Mouse (Mus musculus) gastrocnemius, adult 8-10 months (tissue): ENCODE results near the gene Ddx50. TPM values are rescaled to one million over a fixed set of nuclear protein-coding genes. Genes with fewer than 3 reads are reported as not detected.
"Not testable (repeated sequence)": the region's sequence is repeated elsewhere in the genome, so short reads cannot be mapped to it uniquely, and the experiment has no call there.

Experiments used
- DNase-seq, 2 experiments: peaks; one replicate each; pipeline ENCODE4 v3.0.0; 2022; ENCODE audit warnings: low spot score in 2 of 2
- microRNA-seq: library from miRNA; unstranded; fragments of <30 nt; microRNA quantifications from one replicate; pipeline ENCODE4 v1.2.0, GENCODE M21; 2022
- total RNA-seq, 4 experiments: library from RNA; stranded (reverse); gene quantifications; 2 replicates each; pipeline ENCODE4 v1.2.4; 2022

The Ddx50 gene
- total RNA-seq, 4 experiments from 2014 or later = 40.1 to 51.0 (median 49.8) TPM

DNA sequence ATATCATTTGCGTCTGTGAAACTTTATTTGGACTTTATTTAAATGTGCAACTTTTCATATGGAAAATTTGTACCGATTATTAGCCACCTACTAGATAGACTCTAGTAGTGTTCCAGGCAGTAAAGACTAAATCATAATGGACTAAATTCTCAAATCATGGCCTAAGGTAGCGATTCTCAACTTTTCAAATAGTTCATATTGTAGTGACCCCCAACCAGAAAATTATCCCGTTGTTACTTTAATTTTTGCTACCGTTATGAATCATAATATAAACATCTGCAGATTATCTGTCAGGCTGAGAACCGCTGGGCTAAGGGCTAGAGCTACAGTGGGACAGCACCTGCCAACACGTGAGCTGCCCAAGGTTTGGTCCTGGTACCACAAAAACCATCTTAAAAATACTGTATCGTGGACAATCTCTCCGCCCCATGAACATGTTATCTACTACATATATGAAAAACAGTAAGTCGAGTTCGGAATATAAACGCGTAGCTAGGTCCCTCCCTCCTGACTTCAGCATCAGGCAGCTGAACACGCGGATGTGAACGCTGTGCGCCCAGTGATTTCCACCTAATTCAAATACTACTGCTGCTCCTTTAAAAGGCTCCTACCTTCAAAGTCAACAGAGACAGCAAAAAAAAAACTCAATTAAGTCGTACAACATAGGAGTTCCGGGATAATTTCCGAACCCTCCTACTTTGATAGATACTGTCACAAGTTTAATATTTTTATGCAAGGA is 49.8 kb downstream of the Ddx50 start:
- no peak for DNase-seq

DNA sequence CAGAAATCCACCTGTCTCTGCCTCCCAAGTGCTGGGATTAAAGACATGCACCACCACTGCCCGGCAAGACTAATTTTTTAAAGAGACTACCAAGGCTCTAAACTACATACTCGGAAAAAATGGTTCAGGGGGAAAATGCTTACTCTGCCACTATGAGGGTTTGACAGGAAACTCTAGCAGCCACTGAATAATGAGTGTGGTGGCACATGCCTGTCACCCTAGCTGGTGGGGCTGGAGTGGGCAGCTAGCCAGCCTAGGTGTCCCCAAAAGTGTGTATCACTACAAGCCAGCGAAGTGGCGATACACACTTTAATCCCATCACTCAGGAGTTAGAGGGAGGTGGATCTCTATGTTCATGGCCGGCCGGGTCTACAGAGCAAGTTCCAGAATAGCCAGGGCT is 51.0 kb downstream of the Ddx50 start:
- DNase-seq = no peak

DNA sequence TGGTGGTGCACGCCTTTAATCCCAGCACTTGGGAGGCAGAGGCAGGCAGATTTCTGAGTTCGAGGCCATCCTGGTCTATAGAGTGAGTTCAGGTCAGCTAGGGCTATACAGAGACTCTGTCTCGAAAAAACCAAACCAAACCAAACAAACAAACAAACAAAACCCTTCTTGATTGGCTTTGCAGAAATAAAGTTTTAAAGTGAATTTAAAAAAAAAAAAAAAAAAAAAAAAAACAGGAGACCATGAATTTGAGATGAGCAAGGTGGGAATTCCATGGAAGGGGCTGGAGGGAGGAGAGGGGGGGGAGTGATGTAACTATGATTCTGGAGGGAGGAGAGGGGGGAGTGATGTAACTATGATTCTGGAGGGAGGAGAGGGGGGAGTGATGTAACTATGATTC is 51.7 kb downstream of the Ddx50 start:
- not testable (repeated sequence) for DNase-seq

DNA sequence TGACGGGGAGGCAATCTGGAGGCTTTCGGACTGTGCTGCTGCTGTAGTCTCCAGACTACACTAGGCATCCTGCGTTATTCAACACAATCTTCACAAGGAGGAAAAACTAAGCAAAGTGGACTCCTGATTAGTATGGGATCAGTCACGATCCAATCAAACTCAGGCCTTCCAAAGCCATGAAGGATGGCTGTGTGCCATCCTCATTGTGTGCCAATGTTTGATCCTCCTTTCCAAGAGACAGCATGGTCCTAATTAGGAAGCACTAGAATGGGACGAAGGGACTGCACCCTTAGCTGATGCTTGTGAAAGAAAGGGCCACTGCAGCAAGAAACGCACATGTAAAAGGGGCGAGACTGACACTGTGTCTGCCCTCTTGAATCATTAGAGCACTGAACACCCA is 58.5 kb downstream of the Ddx50 start:
- DNase-seq = no peak

DNA sequence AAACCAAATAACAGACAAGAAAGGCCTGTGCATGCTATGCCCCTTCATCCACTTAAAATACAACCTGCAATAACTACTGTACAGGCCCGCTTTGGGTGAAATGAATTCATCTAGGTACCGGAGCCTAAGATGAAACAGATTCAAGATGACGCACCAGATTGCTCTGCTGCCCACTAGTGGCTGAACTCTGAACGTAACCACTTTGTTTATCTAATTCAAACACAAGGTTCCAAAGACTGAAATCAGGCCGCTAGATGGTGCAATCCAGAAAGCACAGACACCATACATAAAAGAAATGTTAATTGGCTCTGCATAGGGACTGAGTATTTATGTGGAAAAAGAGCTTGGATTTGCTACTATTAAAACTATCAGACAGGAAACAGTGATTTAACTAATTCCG is 60.8 kb downstream of the Ddx50 start:
- peak; percentile 69 to 81 for DNase-seq

DNA sequence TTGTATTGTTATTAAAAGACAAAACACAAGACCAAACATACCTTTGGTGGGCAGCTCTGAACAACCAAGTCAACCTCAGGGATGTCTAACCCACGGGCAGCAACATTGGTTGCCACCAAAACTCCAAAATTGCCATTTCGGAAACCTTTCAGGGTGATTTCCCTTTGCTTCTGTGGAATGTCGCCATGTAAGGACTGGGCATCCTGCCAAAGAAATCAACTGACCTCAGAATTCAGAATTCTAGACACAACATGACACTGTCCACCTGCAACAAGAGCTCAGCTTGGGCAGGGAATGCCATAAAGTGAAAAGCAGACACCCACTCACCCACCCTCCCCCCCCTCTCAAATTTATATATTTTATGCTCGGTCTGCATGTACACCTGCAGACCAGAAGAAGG is 62.4 kb downstream of the Ddx50 start:
- DNase-seq = no peak

DNA sequence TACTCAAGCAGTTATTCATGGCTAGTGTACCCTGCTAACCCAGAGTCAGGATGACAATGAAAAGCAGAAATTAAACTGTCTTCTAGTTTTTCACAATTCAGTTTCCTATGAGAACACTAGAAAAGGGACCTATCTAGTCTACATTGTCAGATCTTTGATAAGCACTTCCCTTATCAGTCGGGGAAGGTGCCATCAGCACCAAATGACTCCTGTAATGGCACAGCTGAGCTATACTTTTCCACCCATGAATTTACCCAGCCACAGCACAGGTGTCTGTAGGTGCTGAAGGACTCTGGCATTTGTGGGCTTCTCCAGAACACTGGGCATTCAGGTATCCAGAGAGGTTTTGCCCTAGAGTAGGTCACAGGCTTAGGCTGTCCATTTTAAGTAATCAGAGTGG is 67.8 kb downstream of the Ddx50 start:
- no peak for DNase-seq

DNA sequence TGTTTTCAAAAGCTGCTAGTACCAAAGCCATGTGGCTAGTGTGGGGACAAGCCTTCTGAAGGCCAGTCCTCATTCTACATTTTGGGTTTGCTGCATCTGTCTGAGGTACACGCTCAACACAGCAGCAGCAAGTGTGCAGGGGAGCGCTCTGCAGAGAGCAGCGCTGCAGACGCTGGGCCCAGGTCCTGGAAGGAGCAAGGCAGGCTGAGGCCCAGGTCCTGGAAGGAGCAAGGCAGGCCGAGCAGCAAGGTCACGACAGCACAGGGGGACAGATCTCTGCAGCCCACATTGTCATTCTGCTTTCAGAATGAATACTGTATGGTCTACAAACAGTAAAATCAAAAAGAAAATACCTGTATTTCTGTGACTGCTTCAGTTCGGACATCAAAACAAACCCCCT is 68.3 kb downstream of the Ddx50 start:
- no peak for DNase-seq

DNA sequence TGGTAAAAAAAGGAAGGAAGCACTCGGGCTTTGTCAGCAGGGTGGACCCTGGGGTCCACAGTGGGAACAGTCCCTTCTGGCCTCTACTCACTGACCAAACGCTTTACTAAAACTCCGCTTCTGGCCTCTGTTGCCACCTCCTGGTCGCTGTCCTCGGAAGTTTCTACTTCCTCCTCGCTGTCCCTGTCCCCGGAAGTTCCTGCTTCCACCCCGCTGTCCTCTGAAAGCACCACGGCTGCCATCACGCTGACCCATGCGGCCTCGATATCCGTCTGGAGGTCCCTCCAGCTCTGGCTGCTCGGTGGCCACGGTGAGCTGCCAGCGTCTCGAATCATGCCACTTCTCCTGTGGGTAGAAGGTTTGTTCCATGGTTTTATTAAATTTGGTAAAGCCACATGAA is 68.8 kb downstream of the Ddx50 start:
- no peak for DNase-seq

DNA sequence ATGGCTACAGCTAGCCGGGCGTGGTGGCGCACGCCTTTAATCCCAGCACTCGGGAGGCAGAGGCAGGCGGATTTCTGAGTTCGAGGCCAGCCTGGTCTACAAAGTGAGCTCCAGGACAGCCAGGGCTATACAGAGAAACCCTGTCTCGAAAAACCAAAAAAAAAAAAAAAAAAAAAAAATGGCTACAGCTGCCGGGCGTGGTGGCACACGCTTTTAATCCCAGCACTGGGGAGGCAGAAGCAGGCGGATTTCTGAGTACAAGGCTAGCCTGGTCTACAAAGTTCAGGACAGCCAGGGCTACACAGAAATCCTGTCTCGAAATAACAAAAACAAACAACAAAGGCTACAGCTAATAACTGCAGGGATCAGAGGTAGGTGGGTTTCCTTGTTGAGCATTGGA is 71.9 kb downstream of the Ddx50 start:
- DNase-seq = not testable (repeated sequence)

DNA sequence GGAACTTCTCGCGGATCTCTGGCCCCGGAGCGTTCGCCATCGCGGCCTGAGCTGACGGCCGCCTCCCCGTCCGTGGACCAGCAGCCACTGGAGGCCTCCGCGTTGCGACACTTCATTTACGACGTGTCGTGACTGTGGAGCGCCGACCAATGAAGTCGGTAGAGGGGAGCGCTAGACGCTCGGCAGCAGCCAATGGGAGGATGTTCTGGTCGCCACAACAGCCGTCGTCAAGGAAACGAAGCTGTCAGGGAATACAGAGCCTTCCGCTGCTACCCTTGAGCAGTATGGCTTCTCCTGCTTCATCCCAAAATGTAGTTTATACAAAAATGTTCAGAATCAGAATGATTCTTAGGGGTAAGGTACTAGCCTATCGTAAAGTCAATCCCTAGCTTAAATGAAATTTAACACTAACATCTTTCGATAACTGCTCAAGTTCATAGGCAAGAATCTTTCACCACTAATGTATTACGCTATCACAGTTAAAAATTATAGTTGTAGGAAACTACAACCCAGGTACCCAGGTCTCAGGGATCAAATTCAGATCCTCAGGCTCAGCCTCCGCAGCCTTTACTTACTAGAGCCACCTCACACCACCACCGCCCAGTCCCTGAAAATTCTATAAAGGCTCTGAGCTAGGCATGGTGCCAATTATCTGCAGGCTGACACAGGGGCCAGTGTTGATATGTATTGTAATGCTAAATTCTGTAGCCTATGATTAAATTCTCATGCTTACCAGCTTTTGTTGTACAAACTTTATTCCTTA is 72.5 kb downstream of the Ddx50 start, which contains the start of gene Kif1bp:
Gene Kif1bp (minus strand): TSS at position 120 of the 763 bp plus-strand sequence.
- peak; percentile 92 to 96 for DNase-seq

DNA sequence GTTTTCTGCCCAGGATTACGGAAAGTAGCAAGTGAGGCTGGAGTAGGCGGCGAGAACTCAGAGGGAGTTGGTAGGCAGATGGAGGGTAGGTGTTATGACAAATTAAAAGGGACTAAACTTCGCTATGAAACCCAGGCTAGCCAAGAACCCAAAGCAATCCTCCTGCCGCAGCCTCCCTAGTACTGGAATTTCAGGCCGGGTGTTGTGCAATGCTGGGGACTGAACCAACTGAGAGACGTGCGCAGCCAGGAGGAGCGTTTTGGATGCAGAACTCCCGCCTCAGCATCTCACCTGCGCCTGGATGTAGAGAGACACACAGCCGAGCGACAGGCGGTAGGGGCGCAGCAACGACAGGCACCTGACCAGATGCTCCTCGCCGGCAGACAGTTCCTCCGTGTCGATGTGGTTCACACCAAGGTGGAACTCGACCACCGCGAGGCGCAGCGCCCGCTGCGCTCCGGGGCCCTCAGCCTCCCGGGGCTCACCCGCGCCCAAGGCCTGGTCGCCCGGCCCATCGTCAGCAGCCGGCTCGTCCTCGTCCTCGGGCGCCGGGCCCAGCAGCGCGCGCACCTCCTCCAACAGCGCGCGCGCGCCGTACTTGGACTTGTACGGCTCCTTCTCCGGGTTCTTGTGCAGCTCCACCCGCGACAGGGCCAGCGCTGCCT is 73.2 kb downstream of the Ddx50 start:
- DNase-seq = no peak

DNA sequence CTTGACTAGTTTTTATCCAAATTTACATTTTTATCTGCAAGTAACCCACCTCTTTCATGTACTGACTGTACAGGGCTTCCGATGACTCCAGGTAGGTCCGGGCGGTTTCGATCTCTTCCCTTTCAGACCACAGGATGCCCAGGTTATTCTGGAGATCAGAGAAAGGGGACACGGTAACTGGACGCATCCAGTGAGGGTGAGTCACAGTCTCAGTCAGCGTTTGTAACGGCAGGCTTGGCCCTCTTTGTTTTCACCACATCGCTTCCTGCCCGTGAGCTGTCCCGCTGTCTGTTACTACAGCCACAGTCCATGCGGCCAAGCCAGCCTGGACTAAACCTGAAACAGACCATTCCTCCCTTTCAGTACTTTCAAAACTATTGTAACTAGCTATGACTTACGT is 76.0 kb downstream of the Ddx50 start:
- no peak for DNase-seq

DNA sequence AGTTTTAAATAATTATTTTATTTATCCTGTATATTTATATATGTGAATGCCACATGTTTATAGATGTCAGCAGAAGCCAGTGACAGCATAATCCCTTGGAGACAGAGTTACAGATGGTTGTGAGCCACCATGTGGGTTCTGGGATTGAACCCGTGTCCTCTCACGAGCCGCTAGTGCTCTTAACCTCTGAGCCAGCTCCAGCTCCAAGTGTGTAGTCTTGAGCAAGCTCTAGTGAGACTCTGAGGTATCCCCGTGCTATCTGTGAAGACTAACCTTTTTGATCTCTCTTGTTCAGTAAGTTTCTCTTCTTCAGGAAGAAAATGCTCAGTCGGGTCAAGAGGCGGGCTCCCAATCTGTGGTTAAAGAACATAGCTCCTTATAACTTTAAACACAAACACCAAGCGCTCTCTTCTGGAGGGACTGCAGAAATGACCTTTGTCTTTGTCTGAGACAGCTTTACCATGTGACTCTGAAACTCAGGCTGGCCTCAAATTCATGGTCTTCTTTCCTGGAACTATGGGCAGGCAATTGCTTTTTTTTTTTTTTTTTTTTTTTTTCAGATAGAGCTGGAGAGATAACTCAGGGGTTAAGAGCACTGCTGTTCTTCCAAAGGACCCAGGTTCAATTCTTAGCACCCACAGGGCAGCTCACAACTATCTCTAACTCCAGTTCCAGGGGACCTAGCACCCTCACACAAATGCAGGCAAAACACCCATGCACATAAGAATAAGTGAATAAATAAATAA is 80.7 kb downstream of the Ddx50 start:
- no peak for DNase-seq

DNA sequence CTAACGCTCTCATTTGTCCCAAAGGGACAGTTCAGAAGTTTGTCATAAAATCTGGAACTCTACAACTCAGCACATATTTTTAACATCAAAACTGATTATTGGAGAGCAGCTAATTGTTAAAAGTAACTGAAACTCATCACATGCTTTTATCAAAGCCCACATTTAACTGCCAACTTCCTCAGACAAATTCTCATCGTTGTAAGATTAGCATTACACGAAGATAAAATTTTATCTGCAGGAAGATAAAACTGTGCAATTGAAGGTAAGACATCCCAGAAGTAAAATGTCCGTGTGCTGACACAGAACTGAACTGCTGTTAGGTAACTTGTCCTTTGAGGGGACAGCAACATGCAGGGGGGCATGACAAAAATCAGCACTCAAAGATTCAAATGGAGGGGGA is 82.2 kb downstream of the Ddx50 start:
- no peak for DNase-seq

Small RNAs within 50 kb of the gene (microRNA-seq; reads per million reads assigned to microRNA genes)
- gene Mir7215 = not detected

Other genes starting within 250 kb of the Ddx50 start
- not detected for gene Hkdc1, start 228.7 kb downstream of the Ddx50 start, total RNA-seq
- not detected for gene 4930507D05Rik, start 201.7 kb downstream of the Ddx50 start, total RNA-seq
- gene Supv3l1, start 201.5 kb downstream of the Ddx50 start, total RNA-seq = 10 to 100 TPM; 15.1 to 19.9 (median 17.7) TPM
- gene Vps26a, start 164.4 kb downstream of the Ddx50 start, total RNA-seq = 10 to 100 TPM; 27.5 to 31.7 (median 29.6) TPM
- gene Srgn, start 123.8 kb downstream of the Ddx50 start, total RNA-seq = 10 to 100 TPM in 1 of 4 experiments, 1 to 10 TPM in 3; 7.1 to 11.8 (median 8.6) TPM
- gene Kif1bp, start 72.8 kb downstream of the Ddx50 start, total RNA-seq = 10 to 100 TPM; 26.1 to 30.2 (median 28.2) TPM
- 10 to 100 TPM; 28.1 to 37.7 (median 31.0) TPM for gene Ddx21, start 48.9 kb downstream of the Ddx50 start, total RNA-seq
- under 1 TPM; 0.12 to 0.27 (median 0.18) TPM for gene Stox1, start 74.9 kb upstream of the Ddx50 start, total RNA-seq
- gene Ccar1, start 141.1 kb upstream of the Ddx50 start, total RNA-seq = 10 to 100 TPM; 18.3 to 22.5 (median 21.9) TPM